Mouse (Mus musculus) B cell, adult (primary cell): ENCODE measurements around the gene Tssk4. TPM values are rescaled to one million over a fixed set of nuclear protein-coding genes. Genes with fewer than 3 reads are reported as not detected.

Experiments used
- total RNA-seq: library from RNA; stranded (reverse); gene quantifications from 4 replicates; pipeline ENCODE4 v1.2.4, GENCODE M21; 2023; ENCODE audit not compliant: inconsistent age

Tssk4 gene
- 2.7 to 3.3 TPM (median 3.2 TPM) in 4 replicates for total RNA-seq

GRCm38 (mm10) chr14:55649884-55650283 is at the start of gene Tssk4:
Tssk4 (plus strand) TSS chr14:55650184.

GRCm38 (mm10) chr14:55603271-55603632 is 46.7 kb upstream of the Tssk4 start, which contains the start of gene Irf9:
Irf9 (plus strand) TSS chr14:55603571.

GRCm38 (mm10) chr14:55617822-55618221 is 32.2 kb upstream of the Tssk4 start, which contains the start of gene Rec8:
Rec8 (plus strand) TSS chr14:55618037.

GRCm38 (mm10) chr14:55635523-55636007 is 14.4 kb upstream of the Tssk4 start, which contains the start of gene Ipo4:
Ipo4 (minus strand) TSS chr14:55635957.

GRCm38 (mm10) chr14:55637795-55638194 is 12.2 kb upstream of the Tssk4 start, which contains the start of gene Gm49378:
Gm49378 (minus strand) TSS chr14:55637895.

GRCm38 (mm10) chr14:55643060-55643907 is 6.7 kb upstream of the Tssk4 start, which contains the start of gene Tm9sf1:
Tm9sf1 (minus strand) TSS chr14:55643806.

GRCm38 (mm10) chr14:55659960-55660573 is 10.1 kb downstream of the Tssk4 start, which contains the start of gene Mdp1:
Mdp1 (minus strand) TSS chr14:55660508.

GRCm38 (mm10) chr14:55671833-55672740 is 22.1 kb downstream of the Tssk4 start, which contains the start of the genes Gmpr2 and Nedd8:
Gmpr2 (plus strand) TSS chr14:55671941.
Nedd8 (minus strand) TSS chr14:55672124.

GRCm38 (mm10) chr14:55681160-55682117 is 31.5 kb downstream of the Tssk4 start, which contains the start of gene Tinf2:
Tinf2 (minus strand) TSS chr14:55681820.

Other genes starting within 250 kb of the Tssk4 start
- gene Dhrs4, start 171.4 kb upstream of the Tssk4 start, total RNA-seq = 19.5 to 36.7 TPM (median 22.7 TPM) in 4 replicates
- gene Carmil3, start 159.5 kb upstream of the Tssk4 start, total RNA-seq = 4.4 to 6.7 TPM (median 5.7 TPM) in 4 replicates
- not detected in 4 replicates for gene Cpne6, start 139.7 kb upstream of the Tssk4 start, total RNA-seq
- not detected in 4 replicates for gene Nrl, start 125.2 kb upstream of the Tssk4 start, total RNA-seq
- gene Pck2, start 109.9 kb upstream of the Tssk4 start, total RNA-seq = 44.0 to 58.0 TPM (median 50.7 TPM) in 4 replicates
- gene Dcaf11, start 90.2 kb upstream of the Tssk4 start, total RNA-seq = 80.8 to 92.0 TPM (median 87.8 TPM) in 4 replicates
- 3.9 to 9.7 TPM (median 8.6 TPM) in 4 replicates for gene A730061H03Rik, start 89.8 kb upstream of the Tssk4 start, total RNA-seq
- gene Fitm1, start 74.6 kb upstream of the Tssk4 start, total RNA-seq = not detected in 4 replicates
- 237 to 297 TPM (median 278 TPM) in 4 replicates for gene Psme1, start 72.1 kb upstream of the Tssk4 start, total RNA-seq
- 4.8 to 8.4 TPM (median 7.1 TPM) in 4 replicates for gene Emc9, start 64.9 kb upstream of the Tssk4 start, total RNA-seq
- gene Psme2, start 59.1 kb upstream of the Tssk4 start, total RNA-seq = 270 to 386 TPM (median 320 TPM) in 4 replicates
- gene Rnf31, start 58.5 kb upstream of the Tssk4 start, total RNA-seq = 98.7 to 119 TPM (median 107 TPM) in 4 replicates
- gene Irf9, start 46.6 kb upstream of the Tssk4 start, total RNA-seq = 84.6 to 115 TPM (median 102 TPM) in 4 replicates
- gene Rec8, start 32.1 kb upstream of the Tssk4 start, total RNA-seq = 0.84 to 1.9 TPM (median 1.3 TPM) in 4 replicates
- 42.8 to 71.0 TPM (median 59.7 TPM) in 4 replicates for gene Ipo4, start 14.2 kb upstream of the Tssk4 start, total RNA-seq
- 1.2 to 6.3 TPM (median 3.5 TPM) in 4 replicates for gene Gm49378, start 12.3 kb upstream of the Tssk4 start, total RNA-seq
- gene Tm9sf1, start 6.4 kb upstream of the Tssk4 start, total RNA-seq = 43.5 to 50.3 TPM (median 46.2 TPM) in 4 replicates
- gene Mdp1, start 10.3 kb downstream of the Tssk4 start, total RNA-seq = 48.6 to 57.5 TPM (median 51.4 TPM) in 4 replicates
- gene Gmpr2, start 21.8 kb downstream of the Tssk4 start, total RNA-seq = 21.8 to 29.4 TPM (median 27.7 TPM) in 4 replicates
- gene Nedd8, start 21.9 kb downstream of the Tssk4 start, total RNA-seq = 173 to 208 TPM (median 188 TPM) in 4 replicates
- gene Tinf2, start 31.6 kb downstream of the Tssk4 start, total RNA-seq = 158 to 162 TPM (median 159 TPM) in 4 replicates
- gene Tgm1, start 63.7 kb downstream of the Tssk4 start, total RNA-seq = 1.2 to 3.0 TPM (median 1.2 TPM) in 4 replicates
- 73.0 to 82.3 TPM (median 79.9 TPM) in 4 replicates for gene Rabggta, start 72.1 kb downstream of the Tssk4 start, total RNA-seq
- gene Dhrs1, start 95.5 kb downstream of the Tssk4 start, total RNA-seq = 23.1 to 26.7 TPM (median 25.5 TPM) in 4 replicates
- gene Nop9, start 95.5 kb downstream of the Tssk4 start, total RNA-seq = 29.2 to 37.3 TPM (median 34.5 TPM) in 4 replicates
- not detected in 4 replicates for gene Cideb, start 108.3 kb downstream of the Tssk4 start, total RNA-seq
- gene Ltb4r2, start 111.2 kb downstream of the Tssk4 start, total RNA-seq = 0.22 to 0.84 TPM (median 0.36 TPM) in 3 of 4 replicates, not detected in the other
- gene Ltb4r1, start 115.8 kb downstream of the Tssk4 start, total RNA-seq = not detected in 4 replicates
- 0.24 to 1.4 TPM (median 0.48 TPM) in 3 of 4 replicates, not detected in the other for gene Adcy4, start 133.9 kb downstream of the Tssk4 start, total RNA-seq
- gene Ripk3, start 138.7 kb downstream of the Tssk4 start, total RNA-seq = 86.4 to 109 TPM (median 93.4 TPM) in 4 replicates
- not detected in 4 replicates for gene Nfatc4, start 173.0 kb downstream of the Tssk4 start, total RNA-seq
- 0.06 to 0.09 TPM in 2 of 4 replicates, not detected in the others for gene Nynrin, start 203.8 kb downstream of the Tssk4 start, total RNA-seq
- 0.22 TPM in 1 of 4 replicates, not detected in the others for gene Cbln3, start 234.2 kb downstream of the Tssk4 start, total RNA-seq
- gene Khnyn, start 234.8 kb downstream of the Tssk4 start, total RNA-seq = 92.3 to 98.0 TPM (median 96.5 TPM) in 4 replicates